Mouse (Mus musculus) heart, postnatal 0 days (tissue): Measurements from ENCODE around the gene Eme2.

Experiments used
- CTCF ChIP-seq: IDR thresholded peaks from 2 replicates; pipeline ENCODE4 v1.5.1; 2016; ENCODE audit warnings: antibody characterized with exemption, control low read depth, low read depth
- EP300 ChIP-seq: IDR thresholded peaks from 2 replicates; pipeline ENCODE4 v1.6.1; 2016; ENCODE audit warnings: antibody characterized with exemption, low read depth

- TF ChIP-seq CTCF (no peak), EP300 (no peak)
These were observed 34.8 kb downstream of the Eme2 start for GRCm38 (mm10) chr17:24860076-24860475.
